Mouse (Mus musculus): ENCODE data around the gene Anapc7. TPM values are rescaled to one million over a fixed set of nuclear protein-coding genes. Genes with fewer than 3 reads are reported as not detected.

Anapc7 gene
- polyA plus RNA-seq, 1 experiment from 2014 or later = 52.0 TPM

DNA sequence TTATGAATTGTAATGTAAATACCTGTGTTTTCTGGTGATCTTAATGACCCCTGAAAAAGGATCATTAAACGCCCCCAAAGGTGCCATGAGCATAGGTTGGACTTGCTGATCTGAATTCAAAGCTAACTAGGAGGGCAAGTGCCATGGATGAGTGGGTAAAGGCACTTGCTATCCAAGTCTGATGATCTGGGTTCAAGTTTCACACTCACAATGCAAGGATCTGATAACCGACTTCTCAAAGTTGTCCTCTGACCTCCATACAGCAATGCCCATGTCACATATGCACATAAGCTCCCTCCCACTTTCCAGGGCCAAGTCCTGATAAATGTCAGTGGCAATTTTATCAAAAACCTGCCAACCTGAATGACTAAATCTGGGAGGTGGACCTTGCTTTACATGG, 71.5 kb downstream of the Anapc7 start:
- Histone ChIP-seq H3K9me3 (no peaks in the 10 kb centered on the region), H3K4me1 (replicated peaks) (peaks cover 4% of the 10 kb centered on the region), H3K4me3 (no peak overlapping the region), H3K27me3 (ENCODE audit: insufficient read depth, poor library complexity, severe bottlenecking) (no peaks in the 10 kb centered on the region), H3K27ac (no peak overlapping the region), H3K36me3 (peaks cover 100% of the 10 kb centered on the region)
- 90% methylated on average over 2 of the region's 2 CpGs for WGBS
- no peak for DNase-seq (ENCODE audit: low spot score)

DNA sequence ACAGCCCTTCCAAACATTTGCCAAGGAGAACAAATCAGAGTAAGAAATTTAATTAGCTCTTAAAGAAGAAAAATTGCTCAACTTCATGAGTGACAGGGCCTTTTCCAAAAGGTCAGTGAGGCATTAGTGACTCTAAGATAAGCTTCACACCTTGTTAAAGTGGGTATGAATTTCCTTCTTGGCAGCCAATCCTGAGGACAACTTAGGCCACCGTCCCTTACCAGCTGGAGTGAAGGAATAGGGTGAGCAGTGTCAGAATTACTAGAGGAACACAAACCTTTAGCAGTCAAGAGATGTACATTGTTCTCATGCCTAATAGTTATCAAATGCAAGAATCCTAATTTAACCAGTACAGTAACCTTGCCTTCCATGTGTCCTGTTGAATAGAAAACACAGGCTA, 73.0 kb downstream of the Anapc7 start:
- DNase-seq (ENCODE audit: low spot score) = no peak
- peaks cover 18% of the 10 kb centered on the region for H3K4me1 ChIP-seq (replicated peaks)
- 89% methylated on average over 1 of the region's 1 CpGs for WGBS

More for the DNA sequence above, 73.0 kb downstream of the Anapc7 start:
- no peaks in the 10 kb centered on the region for H3K9me3 ChIP-seq
- H3K27ac ChIP-seq = no peak overlapping the region
- H3K4me3 ChIP-seq = no peak overlapping the region
- no peaks in the 10 kb centered on the region for H3K27me3 ChIP-seq (ENCODE audit: insufficient read depth, poor library complexity, severe bottlenecking)
- peaks cover 99% of the 10 kb centered on the region for H3K36me3 ChIP-seq

Other genes with a start within 250 kb of the Anapc7 start
- gene Hvcn1, start 214.9 kb upstream of the Anapc7 start, polyA plus RNA-seq (2016; fragmentation: Nextera tagmentation; extraction: Ambion mirVana) = 9.6 and 11.9 TPM in 2 replicates
- 5.2 and 6.0 TPM in 2 replicates for gene Tctn1, start 157.2 kb upstream of the Anapc7 start, polyA plus RNA-seq (2016; fragmentation: Nextera tagmentation; extraction: Ambion mirVana)
- 6.5 and 8.4 TPM in 2 replicates for gene Pptc7, start 137.3 kb upstream of the Anapc7 start, polyA plus RNA-seq (2016; fragmentation: Nextera tagmentation; extraction: Ambion mirVana)
- gene Rad9b, start 67.5 kb upstream of the Anapc7 start, polyA plus RNA-seq (2016; fragmentation: Nextera tagmentation; extraction: Ambion mirVana) = 8.1 and 9.7 TPM in 2 replicates
- gene Vps29, start 67.3 kb upstream of the Anapc7 start, polyA plus RNA-seq (2016; fragmentation: Nextera tagmentation; extraction: Ambion mirVana) = 211 and 225 TPM in 2 replicates
- gene Gpn3, start 49.8 kb upstream of the Anapc7 start, polyA plus RNA-seq (2016; fragmentation: Nextera tagmentation; extraction: Ambion mirVana) = 67.7 and 78.8 TPM in 2 replicates
- 90.4 and 109 TPM in 2 replicates for gene Fam216a, start 49.3 kb upstream of the Anapc7 start, polyA plus RNA-seq (2016; fragmentation: Nextera tagmentation; extraction: Ambion mirVana)
- gene Arpc3, start 29.8 kb upstream of the Anapc7 start, polyA plus RNA-seq (2016; fragmentation: Nextera tagmentation; extraction: Ambion mirVana) = 90.2 and 97.9 TPM in 2 replicates
- gene Atp2a2, start 80.5 kb downstream of the Anapc7 start, polyA plus RNA-seq (2016; fragmentation: Nextera tagmentation; extraction: Ambion mirVana) = 38.8 and 41.9 TPM in 2 replicates
- 39.6 and 45.3 TPM in 2 replicates for gene Ift81, start 192.8 kb downstream of the Anapc7 start, polyA plus RNA-seq (2016; fragmentation: Nextera tagmentation; extraction: Ambion mirVana)
- 0.73 and 2.1 TPM in 2 replicates for gene P2rx7, start 222.2 kb downstream of the Anapc7 start, polyA plus RNA-seq (2016; fragmentation: Nextera tagmentation; extraction: Ambion mirVana)

All from hindbrain, embryonic 10.5 days (tissue).